12 mouse cellular contexts compared by ENCODE assay signal in genomic region chr17:51783591-51784279, GRCm38 (mm10).
"Had no signal": no experiment of that assay in that cellular context is flagged by ENCODE, and none has a peak within 500 bp of the region (broad histone marks: within the 10 kb centered on the region; RNA-seq: fewer than 3 reads in every experiment).

No protein-coding gene starts in this region.

- H3K9me3 ChIP-seq: kidney, embryonic 15.5 days; limb, embryonic 13.5 days; midbrain, embryonic 12.5 days had no signal

- H3K27ac ChIP-seq: kidney, embryonic 15.5 days; limb, embryonic 13.5 days; liver, embryonic 14.5 days; macrophage; midbrain, embryonic 12.5 days had no signal

- DNase-seq: kidney, adult 2 months; kidney, postnatal 14 days; right cerebral cortex, adult 18-20 months; thymus, adult 18-20 months; thymus, postnatal 36 days had no signal

- H3K4me2 ChIP-seq: kidney, embryonic 15.5 days; limb, embryonic 13.5 days; midbrain, embryonic 12.5 days had no signal

- H3K4me3 ChIP-seq: kidney, embryonic 15.5 days; limb, embryonic 13.5 days; midbrain, embryonic 12.5 days had no signal

- H3K9ac ChIP-seq: kidney, embryonic 15.5 days; limb, embryonic 13.5 days; liver, embryonic 14.5 days; midbrain, embryonic 12.5 days had no signal

- ATAC-seq: intestine, embryonic 16.5 days; midbrain, embryonic 16.5 days had no signal

- H3K27me3 ChIP-seq: kidney, embryonic 15.5 days; limb, embryonic 13.5 days; midbrain, embryonic 12.5 days had no signal

- H3K4me1 ChIP-seq: kidney, embryonic 15.5 days; limb, embryonic 13.5 days had no signal
